Mouse (Mus musculus) heart, postnatal 14 days (tissue): ENCODE measurements around the gene Olfr1232. TPM values are rescaled to one million over a fixed set of nuclear protein-coding genes. Genes with fewer than 3 reads are reported as not detected.

ENCODE experiments used
- DNase-seq, 2 experiments: peaks; one replicate each; pipeline ENCODE4 v3.0.0; 2021 to 2022
- intact Hi-C: fragments of 180-260 bp; cut with DNase I; formaldehyde crosslinking; loops from one replicate; pipeline ENCODE4 v1.15.1; 2025
- long read RNA-seq, 2 experiments: library from polyadenylated mRNA; stranded (forward); transcript quantifications; one replicate each; pipeline ENCODE4 v2.0.0; 2021
- total RNA-seq, 2 experiments: library from RNA; stranded (reverse); gene quantifications; 2 replicates each; pipeline ENCODE4 v1.2.3; 2021

The Olfr1232 gene
- total RNA-seq, result not detected
- long read RNA-seq, experiment 1, result 0 reads
- long read RNA-seq, experiment 2, result 0 reads

GRCm38 (mm10) chr2:89329575-89329974 lies at the start of gene Olfr1232:
TSS of gene Olfr1232 (minus strand) at chr2:89329675.
- no peak for DNase-seq
- intact Hi-C loops, result no loop called here

GRCm38 (mm10) chr2:89364765-89365164 lies 35.3 kb upstream of the Olfr1232 start, which contains the start of gene Olfr1234:
TSS of gene Olfr1234 (minus strand) at chr2:89364865.
- intact Hi-C loops, result no loop called here
- DNase-seq, result no peak

- intact Hi-C loops, result no loop called here
- DNase-seq, result no peak
Measured at GRCm38 (mm10) chr2:89342298-89342697, 12.8 kb upstream of the Olfr1232 start, which contains the start of gene Olfr1233. TSS of gene Olfr1233 (minus strand) at chr2:89342398.

GRCm38 (mm10) chr2:89306974-89307373 lies 22.5 kb downstream of the Olfr1232 start, which contains the start of gene Olfr1231:
TSS of gene Olfr1231 (minus strand) at chr2:89307074.
- no peak for DNase-seq
- intact Hi-C loops, result no loop called here

GRCm38 (mm10) chr2:89297168-89297567 lies 32.3 kb downstream of the Olfr1232 start, which contains the start of gene Olfr1230:
TSS of gene Olfr1230 (minus strand) at chr2:89297268.
- intact Hi-C loops, result no loop called here
- DNase-seq, result no peak

- intact Hi-C loops, result no loop called here
Measured at GRCm38 (mm10) chr2:89287914-89288313, 41.6 kb downstream of the Olfr1232 start, which contains the start of gene Olfr1229. TSS of gene Olfr1229 (minus strand) at chr2:89288014.

More at GRCm38 (mm10) chr2:89287914-89288313, 41.6 kb downstream of the Olfr1232 start, which contains the start of gene Olfr1229:
- DNase-seq, result no peak

Other genes with a start within 250 kb of the Olfr1232 start
- gene Olfr1219, start 246.2 kb downstream of the Olfr1232 start, total RNA-seq, result not detected
- gene Olfr1220, start 222.8 kb downstream of the Olfr1232 start, total RNA-seq, result not detected
- gene Olfr1221, start 212.4 kb downstream of the Olfr1232 start, total RNA-seq, result not detected
- not detected for gene Olfr1222, start 196.6 kb downstream of the Olfr1232 start, total RNA-seq
- not detected for gene Olfr1223, start 178.1 kb downstream of the Olfr1232 start, total RNA-seq
- gene Olfr1224-ps1, start 165.6 kb downstream of the Olfr1232 start, total RNA-seq, result not detected
- gene Olfr1225, start 155.0 kb downstream of the Olfr1232 start, total RNA-seq, result not detected
- gene Olfr1226, start 129.6 kb downstream of the Olfr1232 start, total RNA-seq, result not detected
- not detected for gene Olfr1228, start 75.6 kb downstream of the Olfr1232 start, total RNA-seq
- not detected for gene Olfr1229, start 41.7 kb downstream of the Olfr1232 start, total RNA-seq
- gene Olfr1230, start 32.4 kb downstream of the Olfr1232 start, total RNA-seq, result not detected
- not detected for gene Olfr1231, start 22.6 kb downstream of the Olfr1232 start, total RNA-seq
- gene Olfr1233, start 12.7 kb upstream of the Olfr1232 start, total RNA-seq, result not detected
- not detected for gene Olfr1234, start 35.2 kb upstream of the Olfr1232 start, total RNA-seq
- gene Olfr1238, start 80.0 kb upstream of the Olfr1232 start, total RNA-seq, result not detected
- not detected for gene Olfr1239, start 90.7 kb upstream of the Olfr1232 start, total RNA-seq
- not detected for gene Olfr1240, start 113.3 kb upstream of the Olfr1232 start, total RNA-seq
- not detected for gene Olfr1241, start 157.5 kb upstream of the Olfr1232 start, total RNA-seq
- not detected for gene Olfr1242, start 168.7 kb upstream of the Olfr1232 start, total RNA-seq
- not detected for gene Olfr1243, start 201.8 kb upstream of the Olfr1232 start, total RNA-seq
- not detected for gene Olfr1245, start 248.8 kb upstream of the Olfr1232 start, total RNA-seq